Comparison of ENCODE assay signal across 8 mouse cellular contexts in the genomic region with DNA sequence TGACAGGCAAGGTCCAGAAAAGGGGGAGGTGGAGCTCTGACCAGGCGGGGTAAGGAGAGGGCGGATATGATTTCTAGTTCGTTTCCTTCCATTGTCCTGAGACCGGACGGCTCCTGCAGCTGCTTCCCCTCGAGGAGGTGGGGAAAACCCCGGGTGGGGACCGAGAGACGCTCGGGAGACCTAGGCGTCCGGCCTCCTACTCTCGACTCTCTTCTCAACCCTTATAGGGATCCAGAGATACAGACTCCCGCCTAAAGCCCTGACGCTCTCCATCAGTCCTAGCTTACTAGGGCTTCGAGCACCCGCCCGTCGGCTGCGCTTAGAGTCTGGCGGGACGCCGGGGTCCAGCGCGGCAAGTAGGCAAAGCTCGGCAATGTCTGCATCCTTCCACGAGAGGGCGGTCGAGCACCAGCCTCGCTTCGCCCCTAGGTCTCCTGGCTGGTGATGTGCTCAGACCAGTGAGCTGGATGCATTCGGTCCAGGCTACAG. TPM values are rescaled to one million over a fixed set of nuclear protein-coding genes. Genes with fewer than 3 reads are reported as not detected.
A peak's percentile ranks its signal among the peaks of the same experiment; 100 is the strongest.
DNase-seq lines count a peak whose midpoint lies in the region; ATAC-seq and TF ChIP-seq lines count a peak whose summit lies in the region.

No protein-coding gene starts in this region.

- no peak for TF ChIP-seq POLR2A in cortical plate, adult 2 months (IDR thresholded peaks at IDR 0.05; ENCODE audit: extremely low read depth, insufficient read depth, low read length)
- no peak for TF ChIP-seq POLR2A in limb, embryonic 14.5 days (IDR thresholded peaks at IDR 0.05; ENCODE audit: borderline replicate concordance, extremely low read depth, insufficient read depth, insufficient read length)

- peak; percentile 69 for ATAC-seq in inflammation-experienced regulatory T-cells, adult 6 months
- peak; percentile 57; the same call in 1 of the 2 replicates for ATAC-seq in limb, embryonic 14.5 days (ENCODE audit: low FRiP score, low read depth)
- ATAC-seq in midbrain, embryonic 15.5 days (replicated peaks) = 0 out of 2 replicates have a peak, but pooled peaks have one; percentile 34

- no peak overlapping the region for H3K27ac ChIP-seq in cortical plate, adult 2 months (ENCODE audit: insufficient read depth, low read length)
- H3K27ac ChIP-seq in limb, embryonic 14.5 days (replicated peaks; ENCODE audit: low read depth, low read length) = no peak overlapping the region
- no peak overlapping the region for H3K27ac ChIP-seq in midbrain, embryonic 15.5 days

- peak; percentile 74 for DNase-seq in right cerebral cortex, adult 18-20 months
- no peak for DNase-seq in right cerebral cortex, postnatal 36 days (ENCODE audit: low spot score in 2 of 2)
- peak; percentile 78 for DNase-seq in gastrocnemius, postnatal 25 days
- peak; percentile 89 for DNase-seq in limb, embryonic 14.5 days (ENCODE audit: low spot score)
- DNase-seq in spleen, postnatal 10 days (ENCODE audit: low spot score in 2 of 2) = peak; percentile 86 to 91

- H3K36me3 ChIP-seq in limb, embryonic 14.5 days (ENCODE audit: control insufficient read depth, insufficient read depth, low read length) = peaks cover 13% of the 10 kb centered on the region
- H3K36me3 ChIP-seq in midbrain, embryonic 15.5 days (replicated peaks) = peaks cover 8% of the 10 kb centered on the region; the same call in 1 of the 2 replicates

- peaks cover 7% of the 10 kb centered on the region for H3K4me1 ChIP-seq in cortical plate, adult 2 months (ENCODE audit: control insufficient read depth, insufficient read depth, low read length)
- peaks cover 22% of the 10 kb centered on the region for H3K4me1 ChIP-seq in limb, embryonic 14.5 days (ENCODE audit: control insufficient read depth, insufficient read depth, low read length)
- H3K4me1 ChIP-seq in midbrain, embryonic 15.5 days = peaks cover 40% of the 10 kb centered on the region

- H3K4me2 ChIP-seq in limb, embryonic 14.5 days (replicated peaks; ENCODE audit: low read depth, low read length, severe bottlenecking) = peak overlapping the region; percentile 45
- H3K4me2 ChIP-seq in midbrain, embryonic 15.5 days = peak overlapping the region; percentile 52; the same call in 1 of the 2 replicates

- no peak overlapping the region for H3K9ac ChIP-seq in limb, embryonic 14.5 days (ENCODE audit: low read depth, low read length, severe bottlenecking)
- no peak overlapping the region for H3K9ac ChIP-seq in midbrain, embryonic 15.5 days

- peaks cover 51% of the 10 kb centered on the region for H3K27me3 ChIP-seq in limb, embryonic 14.5 days (ENCODE audit: control insufficient read depth, insufficient read depth, low read length)
- peaks cover 53% of the 10 kb centered on the region for H3K27me3 ChIP-seq in midbrain, embryonic 15.5 days (replicated peaks)

- TF ChIP-seq CTCF in cortical plate, adult 2 months (IDR thresholded peaks at IDR 0.05; ENCODE audit: extremely low read depth, insufficient read depth, low read length) = peak; percentile 92

- H3K9me3 ChIP-seq in limb, embryonic 14.5 days (ENCODE audit: control insufficient read depth, low read length) = no peaks in the 10 kb centered on the region
- H3K9me3 ChIP-seq in midbrain, embryonic 15.5 days = no peaks in the 10 kb centered on the region

- WGBS in limb, embryonic 14.5 days = 2% methylated on average over 32 of the region's 32 CpGs
- WGBS in midbrain, embryonic 15.5 days = under 1% methylated on average over 32 of the region's 32 CpGs

- H3K4me3 ChIP-seq in cortical plate, adult 2 months (ENCODE audit: insufficient read depth, low read length) = no peak overlapping the region
- H3K4me3 ChIP-seq in limb, embryonic 14.5 days (replicated peaks; ENCODE audit: low read length) = peak overlapping the region; percentile 27
- peak overlapping the region; percentile 31; the same call in 1 of the 2 replicates for H3K4me3 ChIP-seq in midbrain, embryonic 15.5 days

RNA-seq across cellular contexts. Expression of a gene that starts 0.7 kb away (rescaled TPM):
- 1.2 and 1.4 TPM in 2 replicates for polyA plus RNA-seq in cortical plate, adult 2 months (2012; rRNA removed)
- total RNA-seq in gastrocnemius, postnatal 25 days (2021) = 1 to 10 TPM; 4.1 to 6.2 TPM
- polyA plus RNA-seq in inflammation-experienced regulatory T-cells, adult 6 months (2017; shearing (Covaris generic)) = under 1 TPM in 1 of 3 experiments, not detected in 2; 0.39 TPM
- polyA plus RNA-seq in limb, embryonic 14.5 days (2012; rRNA removed) = 11.2 and 12.2 TPM in 2 replicates
- 11.7 and 12.2 TPM in 2 replicates for polyA plus RNA-seq in limb, embryonic 14.5 days (2014; fragmentation: Nextera tagmentation; extraction: Ambion mirVana)
- polyA plus RNA-seq in midbrain, embryonic 15.5 days (2015; fragmentation: Nextera tagmentation; extraction: Ambion mirVana) = 5.3 and 5.6 TPM in 2 replicates

RNA-seq across cellular contexts. Expression of a gene that starts 7.4 kb away (rescaled TPM):
- polyA plus RNA-seq in cortical plate, adult 2 months (2012; rRNA removed) = 65.5 and 68.4 TPM in 2 replicates
- total RNA-seq in gastrocnemius, postnatal 25 days (2021) = 10 to 100 TPM; 26.9 to 36.2 TPM
- 100 to 1,000 TPM; 133 to 147 (median 134) TPM for polyA plus RNA-seq in inflammation-experienced regulatory T-cells, adult 6 months (2017; shearing (Covaris generic))
- polyA plus RNA-seq in limb, embryonic 14.5 days (2012; rRNA removed) = 167 and 171 TPM in 2 replicates
- polyA plus RNA-seq in limb, embryonic 14.5 days (2014; fragmentation: Nextera tagmentation; extraction: Ambion mirVana) = 178 and 193 TPM in 2 replicates
- 173 TPM in 2 replicates for polyA plus RNA-seq in midbrain, embryonic 15.5 days (2015; fragmentation: Nextera tagmentation; extraction: Ambion mirVana)

RNA-seq across cellular contexts. Expression of a gene that starts 9.3 kb away (rescaled TPM):
- 10.0 and 10.4 TPM in 2 replicates for polyA plus RNA-seq in cortical plate, adult 2 months (2012; rRNA removed)
- 1 to 10 TPM; 2.4 to 3.0 TPM for total RNA-seq in gastrocnemius, postnatal 25 days (2021)
- 10 to 100 TPM in 1 of 3 experiments, 1 to 10 TPM in 2; 2.7 to 11.1 (median 6.1) TPM for polyA plus RNA-seq in inflammation-experienced regulatory T-cells, adult 6 months (2017; shearing (Covaris generic))
- polyA plus RNA-seq in limb, embryonic 14.5 days (2012; rRNA removed) = 15.1 and 15.7 TPM in 2 replicates
- 12.9 and 13.1 TPM in 2 replicates for polyA plus RNA-seq in limb, embryonic 14.5 days (2014; fragmentation: Nextera tagmentation; extraction: Ambion mirVana)
- polyA plus RNA-seq in midbrain, embryonic 15.5 days (2015; fragmentation: Nextera tagmentation; extraction: Ambion mirVana) = 13.0 and 14.1 TPM in 2 replicates

RNA-seq across cellular contexts. Expression of a gene that starts 9.4 kb away (rescaled TPM):
- 330 and 337 TPM in 2 replicates for polyA plus RNA-seq in cortical plate, adult 2 months (2012; rRNA removed)
- total RNA-seq in gastrocnemius, postnatal 25 days (2021) = 100 to 1,000 TPM in 1 of 2 experiments, 10 to 100 TPM in 1; 96.1 to 126 TPM
- 100 to 1,000 TPM; 207 to 275 (median 255) TPM for polyA plus RNA-seq in inflammation-experienced regulatory T-cells, adult 6 months (2017; shearing (Covaris generic))
- 54.0 and 63.2 TPM in 2 replicates for polyA plus RNA-seq in limb, embryonic 14.5 days (2012; rRNA removed)
- 171 and 176 TPM in 2 replicates for polyA plus RNA-seq in limb, embryonic 14.5 days (2014; fragmentation: Nextera tagmentation; extraction: Ambion mirVana)
- polyA plus RNA-seq in midbrain, embryonic 15.5 days (2015; fragmentation: Nextera tagmentation; extraction: Ambion mirVana) = 351 and 366 TPM in 2 replicates

RNA-seq across cellular contexts. Expression of a gene that starts 9.4 kb away (rescaled TPM):
- 6.2 and 6.3 TPM in 2 replicates for polyA plus RNA-seq in cortical plate, adult 2 months (2012; rRNA removed)
- total RNA-seq in gastrocnemius, postnatal 25 days (2021) = under 1 TPM; 0.10 to 0.88 TPM
- 1 to 10 TPM; 2.3 to 4.3 (median 3.2) TPM for polyA plus RNA-seq in inflammation-experienced regulatory T-cells, adult 6 months (2017; shearing (Covaris generic))
- polyA plus RNA-seq in limb, embryonic 14.5 days (2012; rRNA removed) = 9.3 and 11.1 TPM in 2 replicates
- polyA plus RNA-seq in limb, embryonic 14.5 days (2014; fragmentation: Nextera tagmentation; extraction: Ambion mirVana) = 9.2 and 9.6 TPM in 2 replicates
- 14.2 and 15.0 TPM in 2 replicates for polyA plus RNA-seq in midbrain, embryonic 15.5 days (2015; fragmentation: Nextera tagmentation; extraction: Ambion mirVana)

Comparison
In these comparisons a context has a peak if more than half of its experiments do, and no peak if none do; other contexts are left out.
1. DNase-seq: peak in right cerebral cortex, adult 18-20 months (single experiment), gastrocnemius, postnatal 25 days (single experiment), limb, embryonic 14.5 days (single experiment) and spleen, postnatal 10 days (2 of 2); none in right cerebral cortex, postnatal 36 days (0 of 2).
2. Peak in every context shown above with its lines, with median percentiles within 50 percentile points of each other: ATAC-seq.